Mouse (Mus musculus) liver, embryonic 14.5 days (tissue): Measurements from ENCODE around the gene Timm10.
A peak's percentile ranks its signal among the peaks of the same experiment; 100 is the strongest.

Experiments used
- CTCF ChIP-seq: IDR thresholded peaks from 2 replicates; pipeline ENCODE4 v1.5.1; 2016; ENCODE audit warnings: antibody characterized with exemption, low read depth, control low read depth
- EP300 ChIP-seq: IDR thresholded peaks from 2 replicates; pipeline ENCODE4 v1.6.1; 2016; ENCODE audit warnings: antibody characterized with exemption, low read depth

- TF ChIP-seq CTCF (peak; percentile 60), EP300 (no peak)
Observed at GRCm38 (mm10) chr2:84779210-84779609, 47.6 kb upstream of the Timm10 start.
